Mouse (Mus musculus) MEL (cell line): Measurements from ENCODE around the gene Aasdhppt. TPM values are rescaled to one million over a fixed set of nuclear protein-coding genes. Genes with fewer than 3 reads are reported as not detected.

Experiments
- DNase-seq: peaks from one replicate; pipeline ENCODE4 v3.0.0; 2011; ENCODE audit warnings: low read depth, low spot score
- H3K27ac ChIP-seq: 2 replicates; pipeline ENCODE4 v1.5.1; 2012; ENCODE audit warnings: low read depth, mild to moderate bottlenecking, control low read depth, low read length, moderate library complexity; ENCODE audit not compliant: control insufficient read depth
- H3K27me3 ChIP-seq, 2 experiments: fragments of 150-350 bp in 1 of 2; sonication (generic) in 1 of 2; 2 replicates each; pipeline ENCODE4 v1.6.1; 2012; ENCODE audit warnings: low read length in 2 of 2, mild to moderate bottlenecking in 2 of 2, improper control_type of control experiment in 1 of 2, moderate library complexity in 1 of 2; ENCODE audit not compliant: insufficient read depth in 2 of 2, control insufficient read depth in 1 of 2
- H3K36me3 ChIP-seq, 2 experiments: 2 replicates each; pipeline ENCODE4 v1.6.1; 2012 to 2014; ENCODE audit warnings: low read length in 2 of 2, improper control_type of control experiment in 1 of 2, inconsistent platforms in 1 of 2, mild to moderate bottlenecking in 1 of 2; ENCODE audit not compliant: insufficient read depth in 2 of 2, control insufficient read depth in 1 of 2
- H3K4me1 ChIP-seq, 2 experiments: fragments of 150-350 bp in 1 of 2; sonication (generic) in 1 of 2; 2 replicates each; pipeline ENCODE4 v1.6.1; 2012; ENCODE audit warnings: low read length in 2 of 2, improper control_type of control experiment in 1 of 2, mild to moderate bottlenecking in 1 of 2; ENCODE audit not compliant: insufficient read depth in 2 of 2, control insufficient read depth in 1 of 2
- H3K4me3 ChIP-seq, 2 experiments: fragments of 150-350 bp in 1 of 2; sonication (generic) in 1 of 2; 2 replicates each; pipeline ENCODE4 v1.5.1; 2012; ENCODE audit warnings: low read depth in 2 of 2, low read length in 2 of 2, mild to moderate bottlenecking in 2 of 2, moderate library complexity in 2 of 2, control low read depth in 1 of 2, improper control_type of control experiment in 1 of 2; ENCODE audit not compliant: control insufficient read depth in 1 of 2, insufficient read depth in 1 of 2
- H3K79me2 ChIP-seq: 2 replicates; pipeline ENCODE4 v1.6.1; 2012; ENCODE audit warnings: mild to moderate bottlenecking, low read length, moderate library complexity; ENCODE audit not compliant: control insufficient read depth, poor library complexity, insufficient read depth
- H3K9ac ChIP-seq: 2 replicates; pipeline ENCODE4 v1.6.1; 2012; ENCODE audit warnings: low read depth, mild to moderate bottlenecking, control low read depth, low read length, moderate library complexity; ENCODE audit not compliant: control insufficient read depth, poor library complexity, severe bottlenecking
- H3K9me3 ChIP-seq: fragments of 150-350 bp; sonication (generic); replicated peaks from 2 replicates; pipeline ENCODE4 v1.6.1; 2012; ENCODE audit warnings: mild to moderate bottlenecking, low read length, improper control_type of control experiment, moderate library complexity; ENCODE audit not compliant: insufficient read depth
- CHD1 ChIP-seq: IDR thresholded peaks from 2 replicates; pipeline ENCODE4 v1.6.1; 2012; ENCODE audit warnings: low read depth, mild to moderate bottlenecking, inconsistent platforms, low read length, improper control_type of control experiment
- ETS1 ChIP-seq: IDR thresholded peaks from 2 replicates; pipeline ENCODE4 v1.6.1; 2012; ENCODE audit warnings: low read depth, mild to moderate bottlenecking, inconsistent platforms, low read length, improper control_type of control experiment, moderate library complexity
- MAFK ChIP-seq: IDR thresholded peaks from 2 replicates; pipeline ENCODE4 v1.6.1; 2011; ENCODE audit warnings: low read depth, mild to moderate bottlenecking, low read length, improper control_type of control experiment, borderline replicate concordance
- MYB ChIP-seq: IDR thresholded peaks from 2 replicates; pipeline ENCODE4 v1.6.1; 2011; ENCODE audit warnings: mild to moderate bottlenecking, low read depth, low read length, improper control_type of control experiment
- MYC ChIP-seq: IDR thresholded peaks from 2 replicates; pipeline ENCODE4 v1.6.1; 2011; ENCODE audit warnings: low read depth, mild to moderate bottlenecking, low read length, improper control_type of control experiment, moderate library complexity
- UBTF ChIP-seq: IDR thresholded peaks from 2 replicates; pipeline ENCODE4 v1.6.1; 2012; ENCODE audit warnings: low read depth, mild to moderate bottlenecking, inconsistent platforms, low read length, improper control_type of control experiment, moderate library complexity, borderline replicate concordance; ENCODE audit not compliant: insufficient read depth
- USF2 ChIP-seq, 2 experiments: IDR thresholded peaks; 2 replicates each; pipeline ENCODE4 v1.6.1; 2011 to 2012; ENCODE audit warnings: improper control_type of control experiment in 2 of 2, low read length in 2 of 2, borderline replicate concordance in 1 of 2, inconsistent platforms in 1 of 2, low read depth in 1 of 2, mild to moderate bottlenecking in 1 of 2; ENCODE audit not compliant: insufficient read depth in 1 of 2
- ZNF384 ChIP-seq: IDR thresholded peaks from 2 replicates; pipeline ENCODE4 v1.6.1; 2012; ENCODE audit warnings: low read depth, mild to moderate bottlenecking, inconsistent platforms, low read length, improper control_type of control experiment
- polyA plus RNA-seq, 2 experiments: library from polyadenylated mRNA; stranded (reverse) in 1 of 2; unstranded in 1 of 2; fragments of >175 nt in 1 of 2; fragments of >200 nt in 1 of 2; gene quantifications; 2 replicates each; pipeline versions ENCODE4 v1.2.1 to v1.2.4; 2012; ENCODE audit warnings: low replicate concordance in 2 of 2, low read depth in 1 of 2; ENCODE audit not compliant: insufficient read length in 2 of 2, insufficient read depth in 1 of 2, missing spikeins in 1 of 2
- total RNA-seq: library from RNA; depleted of rRNA; stranded (reverse); fragments of 300-350 nt; gene quantifications from 2 replicates; pipeline ENCODE4 v1.2.3, GENCODE M21; 2012; rRNA removed

Gene Aasdhppt
- total and polyA plus RNA-seq, 3 experiments, result 39.2 to 73.1 TPM; not detected in 1

DNA sequence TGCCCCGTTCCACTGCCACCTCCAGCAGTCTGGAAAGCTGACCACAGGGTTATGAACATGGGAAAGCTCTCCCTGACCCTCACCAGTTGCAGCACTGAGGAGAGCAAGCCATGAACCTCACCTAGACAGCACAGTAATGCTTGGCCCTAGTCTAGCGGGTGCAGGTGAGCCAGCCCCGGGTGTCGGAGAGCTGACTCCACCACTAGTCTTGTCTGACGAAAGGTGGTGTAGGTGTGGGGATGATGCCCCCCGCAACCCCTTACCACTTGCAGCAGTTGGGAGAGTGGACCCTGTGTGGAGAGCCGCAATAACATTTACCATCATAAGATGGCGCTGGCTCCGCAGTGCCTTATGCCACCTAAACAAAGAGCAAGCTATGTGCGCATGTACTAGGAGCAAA, 50.2 kb downstream of the Aasdhppt start:
- H3K27me3 ChIP-seq, result no peaks in the 10 kb centered on the region
- H3K9ac ChIP-seq, result no peak overlapping the region
- no peaks in the 10 kb centered on the region for H3K9me3 ChIP-seq
- H3K36me3 ChIP-seq, result no peaks in the 10 kb centered on the region
- TF ChIP-seq USF2 (IDR thresholded peaks at IDR 0.05; ENCODE audit: borderline replicate concordance in 1 of 2, insufficient read depth in 1 of 2, low read depth in 1 of 2, low read length in 2 of 2) (no peak), MAFK (no peak), UBTF (no peak), MYC (no peak), ZNF384 (no peak), ETS1 (no peak), CHD1 (no peak), MYB (no peak)
- no peak for DNase-seq
- H3K79me2 ChIP-seq, result no peaks in the 10 kb centered on the region
- H3K4me3 ChIP-seq, result no peak overlapping the region
- H3K4me1 ChIP-seq, result no peaks in the 10 kb centered on the region
- no peak overlapping the region for H3K27ac ChIP-seq

Other genes starting within 250 kb of the Aasdhppt start
- gene Kbtbd3, start 362 bp upstream of the Aasdhppt start, total RNA-seq, result 1.7 and 2.2 TPM in 2 replicates
- 1 to 10 TPM in 1 of 2 experiments, not detected in 1; 1.4 TPM for gene Kbtbd3, start 362 bp upstream of the Aasdhppt start, polyA plus RNA-seq
- gene Msantd4, start 67.1 kb upstream of the Aasdhppt start, total RNA-seq, result 29.4 and 35.2 TPM in 2 replicates
- 10 to 100 TPM in 1 of 2 experiments, not detected in 1; 30.4 TPM for gene Msantd4, start 67.1 kb upstream of the Aasdhppt start, polyA plus RNA-seq